Mouse (Mus musculus): ENCODE measurements around the gene Kalrn.

GRCm38 (mm10) chr16:34031565-34031964 is 541.8 kb downstream of the Kalrn start:
- TF ChIP-seq GATA1 (IDR thresholded peaks at IDR 0.05; ENCODE audit: borderline replicate concordance, low read length) = peak; percentile 49; the same call in 1 of the 3 replicates
- no peak for TF ChIP-seq FLI1 (IDR thresholded peaks at IDR 0.05; ENCODE audit: low read length)

Data from megakaryocyte, embryonic 14.5 days (primary cell).